Mouse (Mus musculus) frontal cortex, postnatal 25 days (tissue): ENCODE data around the gene Kif27.
"Not testable (repeated sequence)": the region's sequence is repeated elsewhere in the genome, so short reads cannot be mapped to it uniquely, and the experiment has no call there.

Experiments
- DNase-seq, 2 experiments: peaks; one replicate each; pipeline ENCODE4 v3.0.0; 2022; ENCODE audit warnings: low spot score in 2 of 2

Kif27 gene

DNA sequence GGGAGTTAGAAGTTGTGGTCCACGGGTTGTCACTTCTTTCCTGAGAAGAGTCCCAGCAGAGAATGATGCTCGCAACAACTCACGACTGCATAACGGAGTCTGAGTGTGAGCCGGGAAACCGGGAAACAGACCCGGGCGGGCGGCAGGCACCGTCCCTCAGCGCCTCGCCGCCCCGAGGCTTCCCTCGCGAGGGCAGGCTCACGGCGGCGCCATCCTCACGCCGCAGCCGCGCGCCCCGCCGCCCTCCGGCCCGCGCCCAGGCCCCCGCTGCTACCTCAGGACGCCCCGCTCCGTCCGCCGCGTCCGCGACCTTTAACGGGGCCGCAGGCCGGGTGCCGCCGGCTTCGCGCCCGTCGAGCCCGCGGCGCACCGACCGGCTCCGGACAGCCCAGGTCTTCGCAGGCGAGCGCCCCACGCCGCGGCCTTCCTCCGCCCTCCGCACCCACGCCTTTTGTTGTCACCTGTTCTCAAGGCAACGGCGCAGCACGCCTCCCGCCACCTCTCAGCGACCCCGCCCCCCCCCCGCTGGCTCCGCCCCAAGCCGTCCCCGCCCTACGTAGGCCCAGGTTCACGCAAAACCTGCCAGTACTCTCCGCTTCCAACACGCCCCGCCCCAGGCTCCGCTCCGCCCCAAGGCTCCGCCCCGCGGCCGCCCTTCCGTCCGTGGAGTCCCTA lies at the start of gene Kif27:
TSS of gene Kif27 (minus strand) at position 494 of the 675 bp plus-strand sequence.
- peak in 1 of 2 experiments; percentile 20 for DNase-seq

- not testable (repeated sequence) for DNase-seq
These were observed 44.3 kb upstream of the Kif27 start, which contains the start of gene Hnrnpk for GRCm38 (mm10) chr13:58403243-58403642. Gene Hnrnpk (minus strand): TSS chr13:58403343.

GRCm38 (mm10) chr13:58402744-58403110 lies 43.8 kb upstream of the Kif27 start:
- no peak for DNase-seq

DNA sequence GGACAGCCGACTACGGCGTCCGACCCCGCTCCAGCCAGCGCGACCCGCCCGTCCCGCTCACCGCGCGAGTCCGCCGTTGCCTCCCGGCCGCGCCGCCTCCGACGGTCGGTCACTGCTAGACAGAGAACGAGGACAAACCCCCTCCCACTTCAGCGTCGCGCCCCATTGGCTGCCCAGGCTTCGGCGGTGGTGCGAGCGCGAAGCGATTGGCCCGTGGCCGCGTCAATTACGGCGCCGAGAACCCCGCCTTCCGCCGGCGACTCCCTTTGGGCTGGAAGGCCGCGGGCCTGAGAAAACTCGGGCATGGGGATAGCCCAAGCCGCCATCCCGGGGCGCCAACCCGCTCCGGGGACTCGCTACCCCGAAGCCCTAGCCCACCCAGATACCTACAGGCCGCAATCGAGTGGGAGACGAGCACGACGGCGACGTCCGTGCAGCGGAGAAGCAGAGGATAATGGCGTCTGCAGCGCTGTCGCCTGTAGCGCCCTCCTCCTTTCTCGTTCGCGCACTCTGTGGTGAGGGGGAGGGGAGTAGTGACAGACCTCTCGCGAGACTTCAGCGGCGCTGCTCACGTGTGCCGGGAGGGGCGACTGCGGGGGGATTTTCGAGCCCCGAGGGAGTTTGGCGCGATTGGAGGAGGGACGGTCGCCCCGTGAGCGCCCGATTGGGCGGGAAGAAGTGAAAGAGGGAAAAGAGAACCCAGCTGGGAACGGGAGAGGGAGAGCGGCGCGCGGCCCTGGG lies 43.3 kb upstream of the Kif27 start, which contains the start of gene Rmi1:
TSS of gene Rmi1 (plus strand) at position 246 of the 741 bp plus-strand sequence.
- DNase-seq: peak; percentile 95 to 96

DNA sequence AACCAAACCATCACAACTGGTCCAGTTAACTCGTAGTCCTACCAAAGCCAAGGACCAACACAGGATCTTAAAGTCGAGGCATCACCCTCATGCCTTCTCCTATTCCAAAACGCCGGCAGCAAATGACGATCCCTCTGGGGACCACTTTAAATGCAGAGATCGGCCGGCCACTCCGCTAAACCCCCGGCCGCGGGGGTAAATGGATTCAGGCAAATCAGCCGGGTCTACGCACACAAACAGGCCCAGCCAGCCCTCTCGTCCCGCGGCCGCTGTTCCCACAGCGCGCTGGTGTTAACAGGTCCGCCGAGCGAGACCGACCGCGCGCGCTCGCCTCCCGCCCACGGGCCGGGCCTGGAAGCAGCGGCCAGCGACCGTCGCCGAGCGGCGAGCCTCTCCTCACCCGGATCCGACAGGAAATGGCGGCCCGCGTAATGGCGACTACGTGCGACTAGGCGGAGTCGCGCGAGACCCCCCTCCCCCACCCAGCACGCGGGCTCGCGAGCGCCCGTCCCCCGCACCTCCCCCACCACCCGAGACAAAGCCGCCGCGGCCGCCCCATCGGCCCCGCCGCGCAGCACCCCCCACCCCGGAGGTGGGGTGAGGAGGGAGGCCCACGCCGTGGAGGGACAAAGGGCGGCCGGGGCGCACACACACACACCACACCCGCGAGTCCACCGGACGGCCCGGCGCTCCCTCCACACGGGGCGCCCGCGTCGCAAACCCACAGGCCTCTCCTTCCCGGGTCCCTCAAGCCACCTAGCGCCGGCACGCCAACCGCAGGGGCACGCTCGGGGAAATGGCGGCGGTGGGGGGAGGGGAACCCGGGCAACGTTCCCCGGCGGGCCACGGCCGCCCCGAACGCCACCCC lies 42.4 kb upstream of the Kif27 start:
- peak; percentile 43 to 59 for DNase-seq

DNA sequence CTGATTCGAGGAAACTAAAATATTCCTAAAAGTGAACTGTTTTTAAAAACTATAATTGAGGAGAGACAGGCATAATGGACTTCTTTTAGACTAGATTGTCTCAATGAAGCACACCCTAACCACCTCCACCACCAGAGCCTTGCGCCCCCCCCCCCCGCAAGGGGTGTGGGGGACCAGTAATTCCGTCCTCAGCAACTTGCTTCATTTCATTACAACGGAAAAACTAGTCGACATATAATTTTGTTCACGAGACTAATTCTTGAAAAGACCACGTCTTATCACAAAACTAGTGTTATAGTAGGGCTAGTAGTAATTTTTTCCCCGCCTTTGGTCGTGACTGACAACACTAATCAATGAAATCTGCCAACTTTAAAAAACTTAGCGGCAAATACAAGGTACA lies 41.7 kb upstream of the Kif27 start:
- DNase-seq: no peak

DNA sequence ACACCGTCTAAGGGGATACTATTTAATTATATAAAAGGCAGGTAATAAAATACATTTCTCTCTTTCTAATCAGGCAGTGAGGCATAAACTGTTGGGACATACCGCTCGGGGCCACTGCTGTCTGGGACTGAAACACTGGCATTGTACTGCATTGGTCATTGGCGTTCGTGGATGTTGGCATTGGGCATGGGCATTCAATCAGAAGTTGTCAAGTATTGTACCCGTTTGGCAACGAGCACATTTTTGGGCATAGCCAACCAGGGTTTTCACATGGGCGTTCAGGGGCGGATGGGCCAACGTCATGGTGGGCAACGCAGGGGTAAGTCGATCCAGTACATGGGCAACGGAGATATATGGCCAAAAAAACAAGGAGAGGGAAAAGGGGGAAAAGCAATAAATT lies 38.7 kb upstream of the Kif27 start:
- DNase-seq: no peak

DNA sequence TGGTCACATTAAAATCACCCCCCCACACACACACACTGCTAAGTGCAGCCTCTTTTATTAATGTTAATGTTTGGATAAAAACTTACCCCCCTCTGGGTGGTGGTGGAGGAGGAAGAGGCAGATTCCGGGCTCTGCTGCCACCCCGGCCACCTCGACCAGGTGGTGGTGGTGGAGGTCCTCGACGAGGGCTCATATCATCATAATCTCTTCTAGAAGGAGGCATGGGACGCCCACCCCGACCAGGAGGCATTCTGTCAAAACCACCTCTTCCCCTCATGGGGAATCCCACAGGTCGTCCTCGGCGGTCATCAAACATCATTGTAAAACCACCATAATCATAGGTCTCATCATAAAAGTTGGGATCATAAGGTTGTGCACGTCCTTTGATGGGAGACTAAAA lies 35.5 kb upstream of the Kif27 start:
- not testable (repeated sequence) for DNase-seq

DNA sequence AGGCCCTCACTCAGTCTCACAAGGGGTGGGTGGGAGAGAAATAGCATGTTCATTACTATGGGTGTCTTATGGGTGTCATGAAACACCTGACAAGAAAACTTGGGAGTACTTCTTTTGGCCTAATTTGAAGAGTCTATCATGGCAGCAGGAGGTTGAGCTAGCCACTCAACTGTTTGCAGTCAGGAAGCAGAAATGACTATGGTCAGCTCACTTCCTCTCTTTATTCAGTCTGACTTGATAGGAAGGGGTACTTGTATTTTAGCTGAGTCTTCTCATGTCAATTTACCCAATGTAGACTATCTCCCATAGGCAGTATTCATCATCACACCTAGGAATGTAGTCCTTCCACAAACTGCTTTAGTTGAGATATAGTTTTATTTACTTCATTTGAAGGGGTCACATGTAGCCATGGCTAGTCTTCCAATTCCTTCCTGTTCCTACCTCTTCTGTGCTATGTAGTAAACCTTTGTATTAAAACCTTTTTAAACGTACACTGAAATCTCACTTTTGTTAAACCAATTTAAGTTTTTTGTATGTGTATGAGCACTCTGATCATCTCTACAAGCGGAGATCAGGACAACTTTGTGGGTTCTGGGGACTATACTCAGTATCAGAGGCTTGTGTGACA lies 30.5 kb upstream of the Kif27 start:
- no peak for DNase-seq

- no peak for DNase-seq
These were observed 29.5 kb upstream of the Kif27 start for GRCm38 (mm10) chr13:58388379-58388778.

DNA sequence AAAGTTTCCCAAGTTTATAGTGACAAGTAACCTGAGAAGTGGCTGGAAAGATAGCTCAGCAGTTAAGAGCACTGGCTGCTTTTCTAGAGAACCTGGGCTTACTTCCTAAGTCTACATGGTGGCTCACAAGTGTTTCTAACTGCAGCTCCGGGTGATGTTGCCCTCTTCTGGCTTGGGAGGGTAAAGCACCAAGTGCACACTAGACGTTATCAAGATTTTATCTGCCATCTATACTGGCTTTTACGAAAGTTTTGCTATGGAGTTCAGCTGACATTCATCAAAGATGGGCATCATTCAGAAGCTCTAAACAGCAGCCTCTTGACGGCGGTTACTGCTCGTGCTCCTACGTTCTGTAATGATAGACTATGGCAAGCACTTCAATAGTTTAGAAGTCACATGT lies 29.0 kb upstream of the Kif27 start:
- DNase-seq: peak; percentile 59 to 72

GRCm38 (mm10) chr13:58385547-58385920 lies 26.6 kb upstream of the Kif27 start:
- DNase-seq: no peak

DNA sequence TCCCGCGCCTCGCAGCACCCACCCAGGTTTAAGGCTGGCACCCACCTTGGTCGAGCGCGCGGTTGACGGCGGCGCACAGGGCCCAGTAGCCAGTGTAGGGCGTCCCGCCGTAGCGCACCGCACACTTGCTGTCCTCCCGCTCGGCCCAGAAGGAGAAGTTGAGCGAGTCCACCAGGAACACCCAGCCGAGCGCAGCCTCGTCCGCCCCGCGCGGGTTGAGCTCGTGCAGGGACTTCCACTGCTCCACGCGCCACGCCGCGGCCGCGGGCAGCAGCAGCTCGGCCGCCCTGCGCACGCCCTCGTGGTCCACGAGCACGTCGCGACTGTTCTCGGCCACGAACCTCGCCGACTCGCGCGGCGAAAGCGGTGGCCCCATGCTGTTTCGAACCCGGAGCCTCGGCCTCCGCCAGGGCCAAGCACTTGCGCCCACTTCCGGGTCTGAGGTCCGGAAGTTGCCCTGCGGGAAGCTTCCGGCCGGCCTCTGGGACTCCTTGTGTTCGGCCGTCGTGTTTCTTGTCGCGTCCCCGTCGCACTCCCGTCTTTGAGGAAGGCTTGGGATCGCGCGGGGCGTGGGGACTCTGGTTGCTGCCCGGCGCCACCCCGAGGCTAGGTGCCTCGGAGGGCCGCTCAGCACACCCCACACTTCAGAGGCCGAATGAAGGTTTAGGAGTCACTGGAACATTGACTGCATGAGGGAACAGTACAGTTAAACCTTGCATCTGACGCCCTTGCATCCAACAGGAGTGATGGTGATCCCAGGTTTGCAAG lies 26.0 kb upstream of the Kif27 start, which contains the start of gene 2210016F16Rik:
TSS of gene 2210016F16Rik (minus strand) at position 447 of the 768 bp plus-strand sequence.
- peak; percentile 20 to 29 for DNase-seq

- no peak for DNase-seq
These were observed 25.4 kb upstream of the Kif27 start for GRCm38 (mm10) chr13:58384371-58384770.

DNA sequence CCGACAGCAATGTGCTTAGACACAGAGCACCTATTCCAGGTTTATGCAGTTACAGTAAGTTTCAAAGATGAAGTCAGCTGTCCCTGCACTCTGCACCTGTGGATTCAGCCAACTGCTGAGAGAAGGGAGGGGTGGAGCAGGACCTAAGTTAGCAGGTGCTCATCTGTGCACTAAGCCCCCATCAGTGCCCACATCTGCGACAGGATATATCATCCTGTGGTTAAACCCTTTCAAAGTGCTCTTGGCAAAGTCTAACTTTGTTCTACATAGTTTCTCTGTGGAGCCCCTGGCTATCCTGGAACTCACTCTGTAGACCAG lies 14.2 kb upstream of the Kif27 start:
- DNase-seq: no peak

DNA sequence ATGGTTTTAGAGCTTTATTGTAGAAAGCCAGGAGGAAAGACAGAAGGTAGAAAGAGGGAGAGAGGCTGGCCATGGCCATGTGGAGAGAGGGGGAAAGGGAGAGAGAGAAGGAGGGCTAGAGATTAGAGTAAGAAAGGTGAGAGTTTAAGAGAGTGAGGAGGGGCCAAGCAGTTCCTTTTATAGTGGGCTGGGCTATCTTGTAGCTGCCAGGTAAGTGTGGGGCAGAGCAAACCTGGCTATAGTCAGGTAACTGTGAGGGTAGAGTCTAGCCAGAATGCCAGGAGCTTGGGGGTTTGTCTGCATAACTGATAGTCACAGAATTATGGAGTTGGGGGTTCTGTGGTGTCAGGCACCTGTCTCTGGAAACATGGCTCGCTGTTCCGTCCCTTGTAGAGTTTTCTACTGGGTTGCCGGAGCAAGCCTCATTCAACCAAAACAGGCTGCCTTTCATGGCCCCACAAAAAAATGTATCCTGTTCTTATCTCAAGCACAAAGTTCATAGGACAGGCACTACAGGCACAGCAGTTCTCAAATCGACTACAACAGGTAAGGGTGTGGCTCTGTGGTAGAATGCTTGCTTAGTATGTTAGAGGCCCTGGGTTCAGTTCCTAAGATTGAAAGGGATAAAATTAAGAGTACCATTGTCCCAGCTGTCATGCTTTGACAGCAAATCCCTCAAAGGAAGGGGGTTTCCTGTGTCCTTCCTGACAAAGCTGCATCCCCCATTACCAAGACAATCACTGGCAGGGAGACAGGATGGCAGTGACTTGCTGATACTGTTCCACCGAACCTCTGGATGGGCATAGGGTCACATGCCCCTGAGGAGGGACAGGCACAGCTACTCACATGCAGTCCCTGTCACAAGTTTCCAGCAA lies 13.6 kb upstream of the Kif27 start:
- no peak for DNase-seq

DNA sequence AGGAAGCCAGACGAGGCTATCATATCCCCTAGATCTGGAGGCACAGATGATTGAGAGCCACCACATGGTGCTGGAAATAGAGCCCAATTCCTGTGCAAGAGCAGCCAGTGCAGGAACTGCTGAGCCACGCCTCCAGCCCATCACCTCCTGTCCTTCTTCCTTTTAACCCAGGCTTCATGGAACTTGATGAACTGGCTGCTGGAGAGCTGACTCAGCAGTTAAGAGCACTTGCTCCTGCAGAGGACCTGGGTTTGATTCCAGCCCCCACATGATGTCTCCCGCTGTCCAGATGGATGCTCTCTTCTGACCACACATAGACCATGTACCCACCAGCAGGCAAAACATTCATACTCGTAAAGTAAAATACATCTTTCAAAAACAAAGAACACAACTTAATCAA lies 9.9 kb upstream of the Kif27 start:
- no peak for DNase-seq

DNA sequence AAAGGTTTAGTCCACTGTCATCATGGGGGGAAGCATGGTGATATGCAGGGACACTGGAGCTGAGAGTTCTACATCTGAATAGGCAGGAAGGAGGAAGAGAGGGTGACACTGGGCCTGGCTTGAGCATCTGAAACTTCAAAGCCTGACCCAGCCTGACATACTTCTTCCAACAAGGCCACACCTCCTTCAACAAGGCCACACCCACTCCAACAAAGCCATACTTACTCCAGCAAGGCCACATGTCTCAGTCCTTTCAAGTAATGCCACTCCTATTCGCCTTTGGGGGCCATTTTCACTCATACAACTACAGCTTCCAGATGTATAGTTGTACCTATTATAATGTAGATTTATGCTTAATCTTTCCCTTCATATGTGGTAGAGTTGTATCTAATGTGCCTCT lies 8.7 kb upstream of the Kif27 start:
- no peak for DNase-seq

DNA sequence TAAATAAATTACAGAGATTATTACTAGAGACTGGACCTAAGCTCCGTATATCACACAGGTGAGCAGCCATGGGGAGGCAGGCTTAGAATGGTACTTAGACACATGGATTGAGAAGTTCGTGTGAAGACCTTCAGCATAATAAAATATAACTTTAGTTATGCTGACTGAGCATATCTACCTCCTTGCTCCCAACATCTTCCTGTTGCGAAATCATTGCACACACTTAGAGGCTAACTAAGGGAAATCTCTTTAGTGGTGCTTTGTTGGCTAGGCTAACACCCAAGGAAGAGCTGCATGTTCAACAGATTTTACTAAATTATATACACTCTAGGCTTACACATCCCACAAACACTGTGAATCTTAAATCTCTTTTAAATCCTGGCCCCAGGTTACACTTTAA lies 7.5 kb upstream of the Kif27 start:
- no peak for DNase-seq

DNA sequence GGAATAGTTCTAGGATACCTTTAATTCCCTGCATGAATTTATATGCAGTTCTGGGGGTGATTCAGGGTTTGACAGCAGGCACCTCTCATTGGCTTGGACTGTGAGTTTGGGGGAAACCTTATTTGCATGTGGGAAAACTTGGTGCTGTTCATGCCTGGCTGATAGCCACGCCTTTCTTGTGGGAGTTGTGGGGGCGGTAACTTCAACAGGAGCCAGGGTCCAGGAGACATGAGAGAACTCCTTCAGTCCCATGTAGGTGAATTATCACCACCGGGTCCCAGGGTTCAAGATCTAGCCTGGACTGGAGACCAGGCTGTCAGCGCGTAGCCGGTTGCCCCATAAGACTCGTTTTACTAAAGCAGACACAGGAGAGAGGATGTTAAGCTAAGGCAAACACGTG lies 6.3 kb upstream of the Kif27 start:
- DNase-seq: not testable (repeated sequence)
